Mouse (Mus musculus) embryo, embryonic 10.5 days (tissue): ENCODE measurements at regions not wholly inside any gene's neighbourhood (a gene's known extent, or its start where the extent isn't known, plus 50 kb on each side); places are given as distances from the start of the nearest gene placed in this dataset.

Experiments
- DNase-seq: peaks from one replicate; pipeline ENCODE4 v3.0.0-alpha.2; 2015; ENCODE audit warnings: low spot score

DNA sequence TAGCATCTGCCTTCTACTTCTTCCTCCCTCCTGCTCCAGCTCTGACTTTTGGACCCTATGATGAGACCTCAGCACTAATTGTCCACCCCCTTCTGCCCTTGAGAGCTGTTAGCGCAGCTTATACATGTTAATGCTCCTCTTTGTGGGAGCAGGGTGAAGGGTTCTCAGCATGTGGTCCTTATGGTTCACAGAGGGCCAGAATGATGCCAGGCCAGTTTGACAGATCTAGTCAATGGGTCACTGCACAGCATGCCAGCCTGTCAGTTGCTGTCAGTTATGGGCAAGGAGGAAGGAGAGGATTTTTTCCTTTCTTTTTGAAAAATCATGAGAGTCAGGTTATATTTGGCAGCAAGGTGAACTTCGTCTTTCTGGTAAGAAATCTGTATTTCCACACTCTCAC is 68.4 kb downstream of the 4931417E11Rik start:
- DNase-seq = no peak

DNA sequence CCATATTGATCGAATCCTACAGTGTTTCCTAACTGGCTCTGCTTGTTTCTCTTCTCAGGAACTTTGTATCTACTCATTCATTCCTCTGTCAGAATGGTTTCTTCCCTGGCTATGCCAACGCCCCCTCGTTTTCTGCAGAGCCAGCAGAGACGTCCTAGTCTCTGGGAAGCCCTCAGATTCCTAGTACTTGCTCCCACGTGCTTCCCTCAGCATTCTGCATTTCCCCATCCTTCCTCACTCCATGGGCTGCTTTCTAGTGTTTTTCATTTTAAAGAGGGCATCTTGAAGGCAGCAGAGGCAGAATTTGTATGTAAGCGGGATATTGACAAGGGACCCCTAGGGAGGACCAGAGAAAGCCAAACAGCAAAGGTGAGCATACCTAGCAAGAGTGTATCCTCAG is 80.2 kb downstream of the 4931417E11Rik start:
- no peak for DNase-seq

DNA sequence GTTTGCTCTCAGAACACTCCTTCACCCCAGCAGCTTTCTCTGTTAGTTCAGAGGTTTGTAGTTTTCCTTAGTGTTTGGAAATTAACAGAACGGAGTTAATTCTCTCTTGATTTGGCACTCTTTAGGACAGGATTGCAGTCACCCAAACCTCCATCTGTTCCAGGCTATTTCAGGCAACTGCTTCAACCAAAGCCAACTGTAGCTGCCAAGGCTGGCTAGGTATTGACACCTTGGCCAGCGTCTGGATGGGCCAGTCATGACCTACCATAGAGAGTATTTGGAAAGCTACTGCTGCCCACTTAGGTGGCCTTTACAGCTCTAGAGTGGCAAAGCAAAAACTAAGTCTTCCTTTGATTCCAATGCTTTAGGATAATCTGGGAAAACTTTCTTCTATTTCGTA is 83.2 kb downstream of the 4931417E11Rik start:
- DNase-seq = no peak

DNA sequence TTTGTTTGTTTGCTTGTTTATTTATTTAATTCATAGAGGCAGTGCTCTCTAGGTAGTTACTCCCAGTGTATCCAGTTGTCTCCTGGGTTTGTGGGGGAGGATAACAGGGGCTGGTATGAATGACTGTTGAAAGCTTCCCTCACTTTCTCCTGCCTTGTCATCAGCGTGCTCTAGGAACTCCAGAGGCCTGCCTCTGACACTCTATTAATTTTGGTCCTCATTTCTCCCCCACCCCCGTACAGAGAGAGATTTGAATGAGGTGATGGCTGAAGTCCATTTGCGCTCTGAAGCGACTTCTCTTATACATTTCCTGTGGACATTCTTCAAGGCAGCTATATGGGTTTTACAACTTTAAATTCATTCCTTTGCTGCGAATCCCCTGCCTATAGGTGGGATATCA is 89.6 kb downstream of the 4931417E11Rik start:
- DNase-seq = no peak

DNA sequence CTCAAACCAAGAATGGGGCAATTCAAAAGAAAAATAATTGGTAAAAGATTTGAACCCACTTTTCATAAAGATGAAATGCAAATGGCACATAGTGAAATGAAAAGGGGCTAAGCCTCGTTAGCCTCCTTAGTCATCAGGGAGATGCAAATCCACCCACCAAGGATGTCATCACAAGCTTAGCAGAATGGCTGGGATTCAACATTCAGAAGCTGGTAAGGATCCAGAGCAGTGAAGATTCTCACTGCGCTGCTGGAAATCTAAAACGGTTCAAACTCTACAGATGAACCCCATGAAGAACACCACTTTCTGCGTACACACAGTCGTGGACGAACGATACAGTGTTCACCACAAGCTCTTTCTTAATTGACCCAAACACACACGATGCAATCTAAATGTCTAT is 91.6 kb downstream of the 4931417E11Rik start:
- DNase-seq = no peak

DNA sequence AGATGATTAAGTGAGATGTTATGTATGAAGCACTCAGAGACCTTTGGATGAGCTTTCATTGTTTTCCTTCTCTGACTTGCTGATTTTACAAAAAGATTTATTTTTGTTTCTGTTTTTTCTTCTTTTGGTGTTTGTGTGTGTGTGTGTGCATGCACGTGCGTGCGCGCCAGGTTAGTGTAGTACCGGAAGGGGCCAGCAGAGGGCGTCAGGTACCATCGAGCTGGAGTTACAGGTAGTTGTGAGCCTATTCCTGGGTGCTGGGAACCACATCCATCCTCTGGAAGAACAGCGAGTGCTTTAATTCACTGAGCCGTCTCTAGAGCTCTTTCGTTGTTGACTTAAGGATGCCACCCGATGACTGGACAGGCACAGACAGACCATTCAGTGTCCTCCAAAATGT is 93.2 kb downstream of the 4931417E11Rik start:
- DNase-seq = no peak

DNA sequence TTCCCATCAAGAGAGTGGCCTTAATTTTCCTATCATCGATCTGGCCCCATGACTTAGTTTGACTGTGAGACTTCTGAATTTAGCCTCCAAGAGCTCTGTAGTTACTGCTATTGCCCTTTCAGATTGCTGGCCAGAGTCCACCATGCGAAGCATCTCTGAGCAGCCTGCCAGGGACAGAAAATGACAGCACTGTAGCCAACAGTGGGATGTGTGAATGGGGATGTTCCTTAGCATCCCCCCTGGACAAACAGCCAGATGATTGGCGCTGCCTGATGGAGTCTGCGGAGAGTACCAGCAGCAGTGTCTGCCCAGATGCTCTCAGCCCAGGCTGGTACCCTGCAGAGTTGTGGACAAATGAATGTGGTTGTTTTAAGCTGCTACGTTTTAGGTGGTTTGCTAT is 96.6 kb downstream of the 4931417E11Rik start:
- DNase-seq = no peak

DNA sequence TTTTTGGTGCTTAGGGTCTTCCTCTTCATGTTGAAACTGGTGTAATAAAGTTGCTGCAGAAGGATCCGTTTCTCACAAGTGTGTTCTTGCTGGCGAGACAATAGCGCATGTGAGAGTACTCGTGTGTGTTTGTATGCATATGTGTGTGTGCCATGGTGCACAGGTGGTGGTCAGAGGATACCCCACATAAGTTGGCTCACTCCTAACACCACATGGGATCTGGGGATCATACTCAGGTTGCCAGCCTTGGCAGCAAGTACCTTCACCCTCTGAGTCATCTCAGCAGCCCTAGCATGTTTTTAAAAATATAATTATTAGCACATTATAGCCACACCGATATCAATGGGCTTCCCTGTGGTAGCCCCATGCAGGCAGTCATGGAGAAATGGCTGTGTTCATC is 97.6 kb downstream of the 4931417E11Rik start:
- DNase-seq = no peak

DNA sequence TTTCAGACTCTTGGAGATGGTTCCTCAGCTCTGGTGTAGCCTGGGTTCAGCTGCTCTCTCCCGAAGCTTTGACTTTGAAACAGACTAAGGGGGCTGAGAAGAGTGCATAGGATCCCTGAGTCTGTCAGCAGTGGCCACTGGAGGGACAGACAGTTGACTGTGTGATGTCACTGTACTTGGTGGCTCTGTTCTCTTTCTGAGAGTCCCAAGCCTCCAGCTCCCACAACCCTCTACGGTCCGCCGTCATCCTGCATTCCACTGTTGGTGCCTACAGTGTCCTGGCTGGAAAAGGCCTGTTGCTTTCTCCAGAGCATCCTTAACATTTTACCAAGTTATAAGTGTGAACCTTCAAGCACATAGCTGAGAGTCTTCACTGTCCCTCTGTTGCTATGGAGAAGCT is 98.6 kb downstream of the 4931417E11Rik start:
- DNase-seq = no peak

DNA sequence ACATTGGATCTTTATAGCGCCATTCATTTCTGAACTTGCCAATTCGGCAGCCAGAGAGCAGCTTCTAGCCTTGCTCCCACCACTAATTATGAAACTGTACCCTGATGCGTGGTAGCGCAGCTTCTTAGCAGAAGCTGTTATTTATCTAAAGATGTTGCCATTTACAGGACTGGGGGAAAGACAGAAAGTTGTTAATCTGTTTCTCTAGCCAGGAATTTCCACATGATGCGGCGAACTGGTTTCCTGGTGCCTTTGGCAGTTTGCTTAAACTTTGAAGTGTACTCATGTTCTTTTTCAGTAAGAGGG is 100.7 kb downstream of the 4931417E11Rik start:
- DNase-seq = no peak

DNA sequence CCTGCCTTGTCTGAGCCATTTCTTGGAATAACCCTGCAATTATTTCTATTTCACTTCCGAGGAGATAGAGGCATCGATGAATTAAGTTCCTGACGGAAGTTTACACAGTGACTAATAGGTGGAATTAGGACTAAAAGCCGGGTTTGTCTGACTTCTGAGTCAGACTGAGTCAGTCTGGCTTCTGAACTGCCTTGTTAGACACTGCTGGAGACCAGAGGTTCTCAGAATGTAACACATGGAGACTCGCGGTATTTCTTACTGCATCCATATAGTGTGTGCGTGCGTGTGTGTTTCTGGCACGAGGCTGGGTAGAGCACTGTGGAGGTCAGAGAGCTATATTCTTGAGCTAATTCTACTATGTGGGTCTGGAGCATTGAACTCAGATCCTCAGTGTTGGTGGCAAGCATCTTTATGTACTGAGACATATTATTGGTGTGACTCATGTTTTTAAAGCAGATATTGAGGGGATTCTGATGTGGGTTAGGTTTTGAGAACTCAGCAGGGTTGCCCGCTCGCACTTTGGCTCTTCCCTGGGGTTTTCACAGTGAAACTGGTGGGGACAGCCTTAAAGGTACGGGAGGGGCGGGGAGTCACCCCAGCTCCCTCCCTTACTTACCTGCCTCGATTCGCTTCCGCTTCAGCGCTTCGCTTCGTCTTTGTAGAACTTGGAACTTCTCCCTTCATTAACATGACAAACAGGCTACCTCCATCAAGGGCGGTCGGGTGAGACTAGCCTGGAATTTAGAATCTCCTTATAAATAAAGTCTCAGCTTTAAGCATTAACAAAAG is 101.2 kb downstream of the 4931417E11Rik start:
- peak; percentile 27 for DNase-seq

DNA sequence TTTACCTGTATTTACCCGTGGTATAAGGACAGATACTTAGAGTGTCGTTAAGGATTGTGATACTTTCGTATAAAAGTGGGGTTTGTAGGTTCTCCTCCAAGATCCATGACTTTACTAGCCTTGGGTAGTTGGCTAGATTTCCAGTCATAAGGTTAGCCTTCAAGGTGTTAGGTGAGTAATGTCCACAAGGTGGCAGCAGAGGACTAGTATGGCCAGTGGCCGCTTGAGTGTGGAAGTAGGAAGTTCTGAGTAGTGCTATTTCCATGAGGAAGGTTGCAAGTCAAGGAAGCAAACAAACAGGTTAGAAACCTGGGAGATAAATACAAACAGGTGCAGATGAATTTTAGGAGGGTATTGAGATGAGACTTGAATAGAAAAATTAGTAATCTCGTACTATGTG is 101.9 kb downstream of the 4931417E11Rik start:
- peak; percentile 92 for DNase-seq

DNA sequence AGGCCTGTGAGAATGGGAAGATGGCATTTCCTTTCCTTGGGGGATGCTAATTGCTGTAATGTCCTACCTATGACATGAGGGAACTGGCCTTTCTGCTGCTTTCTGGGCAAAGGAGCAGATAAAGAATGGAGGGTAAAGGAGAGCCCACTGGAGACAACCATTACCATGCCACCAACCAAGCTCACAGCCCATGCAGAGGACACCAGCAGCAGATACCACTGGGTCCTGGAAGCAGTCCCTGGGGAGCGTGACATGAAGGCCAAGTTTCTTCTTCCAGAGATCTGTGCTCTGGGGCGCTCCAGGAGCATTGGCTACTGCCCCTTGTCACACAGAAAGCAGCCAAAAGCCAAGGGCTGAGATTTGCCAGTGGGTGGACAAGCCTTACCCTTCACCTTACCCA is 102.8 kb downstream of the 4931417E11Rik start:
- DNase-seq = no peak

DNA sequence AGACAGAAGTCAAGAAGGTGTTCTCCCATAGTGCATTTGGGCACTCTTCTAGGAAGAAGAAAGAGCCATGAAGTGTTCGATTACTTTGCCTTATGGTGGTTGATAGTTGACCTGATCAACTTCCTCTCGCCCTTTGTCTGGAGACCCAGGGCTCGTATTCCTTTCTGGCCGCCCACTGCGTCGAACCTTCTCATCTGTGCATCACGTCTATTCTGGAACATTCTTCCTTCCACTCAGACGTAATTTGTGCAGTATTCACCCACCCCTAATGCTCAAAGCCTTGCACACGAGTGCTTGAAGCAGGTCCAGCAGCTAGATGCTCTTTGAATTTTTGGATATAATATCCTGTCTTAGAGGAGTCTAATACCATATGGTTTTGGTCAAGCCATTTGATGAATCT is 104.2 kb downstream of the 4931417E11Rik start:
- no peak for DNase-seq

DNA sequence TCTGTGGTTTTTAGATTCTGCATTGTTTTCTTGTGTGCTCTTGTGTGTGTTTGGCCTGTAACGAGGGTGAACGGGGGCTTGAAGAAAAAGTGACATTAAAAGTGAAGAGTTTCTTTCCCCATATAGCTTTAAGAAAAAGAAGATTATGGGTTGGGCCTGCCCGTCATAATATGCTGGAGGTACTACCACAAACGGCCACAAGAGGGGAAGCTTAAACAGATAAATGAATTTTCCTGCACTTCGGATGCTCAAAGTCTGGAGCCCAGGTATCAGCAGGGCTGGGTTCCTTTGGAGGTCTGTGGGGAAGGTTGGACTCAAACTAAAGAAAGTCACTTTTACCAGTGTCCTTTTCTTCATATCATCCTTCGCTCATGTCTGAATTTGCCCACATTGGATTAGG is 86.8 kb downstream of the Suclg1 start:
- peak; percentile 29 for DNase-seq

DNA sequence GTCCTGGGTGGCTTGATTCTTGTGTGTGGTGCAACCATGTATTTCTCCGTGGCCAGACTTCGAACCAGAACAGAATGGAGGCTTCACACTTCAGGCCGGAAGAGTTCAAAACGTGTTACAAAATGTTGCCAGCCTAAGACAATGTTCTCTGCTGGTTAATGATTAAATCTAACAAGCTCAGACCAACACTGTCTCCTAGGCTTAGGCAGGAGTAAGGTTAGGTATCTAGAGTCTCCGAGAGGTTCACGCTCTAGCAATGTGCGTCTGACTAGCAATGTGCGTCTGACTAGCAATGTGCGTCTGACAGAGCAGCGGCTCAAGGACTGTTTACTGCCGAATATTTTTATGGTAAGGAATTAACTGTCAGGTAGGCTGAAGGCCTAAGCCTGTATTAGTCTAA is 81.5 kb downstream of the Suclg1 start:
- DNase-seq = no peak
